Mouse (Mus musculus) liver, embryonic 13.5 days (tissue): ENCODE data around the gene Fhl4. TPM values are rescaled to one million over a fixed set of nuclear protein-coding genes. Genes with fewer than 3 reads are reported as not detected.

ENCODE experiments used
- ATAC-seq: fragments of 200-750 bp; cut with Nextera tagmentation; 2 replicates; pipeline ENCODE4 v1.8.0; 2017; ENCODE audit warnings: low read depth, mild to moderate bottlenecking, moderate number of reproducible peaks, moderate library complexity
- DNase-seq: peaks from one replicate; pipeline ENCODE4 v3.0.0; 2022
- H3K27ac ChIP-seq: fragments of 300-500 bp; sonication (generic); 2 replicates; pipeline ENCODE4 v1.5.1; 2015; ENCODE audit warnings: moderate library complexity, mild to moderate bottlenecking, inconsistent platforms
- H3K27me3 ChIP-seq: fragments of 300-500 bp; sonication (generic); 2 replicates; pipeline ENCODE4 v1.6.1; 2015; ENCODE audit warnings: mild to moderate bottlenecking, inconsistent platforms
- H3K36me3 ChIP-seq: fragments of 300-500 bp; sonication (generic); 2 replicates; pipeline ENCODE4 v1.6.1; 2015; ENCODE audit warnings: mild to moderate bottlenecking, inconsistent platforms
- H3K4me1 ChIP-seq: fragments of 300-500 bp; sonication (generic); replicated peaks from 2 replicates; pipeline ENCODE4 v1.6.1; 2015; ENCODE audit warnings: inconsistent platforms
- H3K4me2 ChIP-seq: fragments of 300-500 bp; sonication (generic); 2 replicates; pipeline ENCODE4 v1.6.1; 2015; ENCODE audit warnings: inconsistent platforms, mild to moderate bottlenecking, moderate library complexity
- H3K4me3 ChIP-seq: fragments of 300-500 bp; sonication (generic); replicated peaks from 2 replicates; pipeline ENCODE4 v1.5.1; 2015; ENCODE audit warnings: mild to moderate bottlenecking, inconsistent platforms
- H3K9ac ChIP-seq: fragments of 300-500 bp; sonication (generic); 2 replicates; pipeline ENCODE4 v1.6.1; 2015; ENCODE audit warnings: mild to moderate bottlenecking, inconsistent platforms
- H3K9me3 ChIP-seq: fragments of 300-500 bp; sonication (generic); replicated peaks from 2 replicates; pipeline ENCODE4 v1.6.1; 2016; ENCODE audit warnings: inconsistent platforms
- WGBS: fragments of 180-500 bp; shearing (Covaris S2); methylation state at CpG from one replicate; pipeline ENCODE4 v1.1.7; 2015; ENCODE audit not compliant: insufficient replicate concordance; 5-methylcytosine and 5-hydroxymethylcytosine counted together
- polyA plus RNA-seq: library from polyadenylated mRNA; unstranded; fragments of >200 nt; fragmentation: Nextera tagmentation; extraction: Ambion mirVana; gene quantifications from 2 replicates; pipeline ENCODE4 v1.2.1, GENCODE M21; 2015

The Fhl4 gene
- polyA plus RNA-seq, 1 experiment from 2014 or later, result 0.35 TPM

- Histone ChIP-seq H3K27ac (peak overlapping the region; percentile 90), H3K27me3 (0 out of 2 replicates have a peak, but pooled peaks cover 3% of the 10 kb centered on the region), H3K4me1 (peaks cover 33% of the 10 kb centered on the region), H3K4me3 (peak overlapping the region; percentile 95), H3K36me3 (no peaks in the 10 kb centered on the region), H3K4me2 (peak overlapping the region; percentile 98), H3K9me3 (no peaks in the 10 kb centered on the region), H3K9ac (peak overlapping the region; percentile 94)
- 2% methylated on average over 10 of the region's 10 CpGs for WGBS
- ATAC-seq, result peak; percentile 30
- no peak for DNase-seq
Observed at GRCm38 (mm10) chr10:85101841-85102240, 454 bp downstream of the Fhl4 start.

- no peak overlapping the region for H3K9ac ChIP-seq
- H3K4me2 ChIP-seq, result no peak overlapping the region
- no peak overlapping the region for H3K4me3 ChIP-seq
- H3K27ac ChIP-seq, result no peak overlapping the region
- no peaks in the 10 kb centered on the region for H3K27me3 ChIP-seq
- H3K36me3 ChIP-seq, result no peaks in the 10 kb centered on the region
- no peaks in the 10 kb centered on the region for H3K9me3 ChIP-seq
- DNase-seq, result no peak
- no peak for ATAC-seq
- no peaks in the 10 kb centered on the region for H3K4me1 ChIP-seq
- WGBS, result 49% methylated on average over 4 of the region's 4 CpGs
Observed at GRCm38 (mm10) chr10:85071605-85072152, 30.6 kb downstream of the Fhl4 start.

GRCm38 (mm10) chr10:85054876-85055275 lies 47.4 kb downstream of the Fhl4 start:
- 69% methylated on average over 2 of the region's 2 CpGs for WGBS

GRCm38 (mm10) chr10:85052451-85052850 lies 49.8 kb downstream of the Fhl4 start:
- no peaks in the 10 kb centered on the region for H3K36me3 ChIP-seq
- 23% methylated on average over 4 of the region's 4 CpGs for WGBS
- H3K4me2 ChIP-seq, result no peak overlapping the region
- no peak overlapping the region for H3K4me3 ChIP-seq
- no peaks in the 10 kb centered on the region for H3K9me3 ChIP-seq
- no peaks in the 10 kb centered on the region for H3K4me1 ChIP-seq
- ATAC-seq (no peak), DNase-seq (no peak)
- no peak overlapping the region for H3K9ac ChIP-seq
- no peaks in the 10 kb centered on the region for H3K27me3 ChIP-seq
- H3K27ac ChIP-seq, result no peak overlapping the region

More at GRCm38 (mm10) chr10:85054876-85055275, 47.4 kb downstream of the Fhl4 start:
- no peak overlapping the region for H3K4me2 ChIP-seq
- H3K4me1 ChIP-seq, result no peaks in the 10 kb centered on the region
- no peaks in the 10 kb centered on the region for H3K27me3 ChIP-seq
- H3K4me3 ChIP-seq, result no peak overlapping the region
- DNase-seq, result no peak
- H3K9me3 ChIP-seq, result no peaks in the 10 kb centered on the region
- H3K36me3 ChIP-seq, result no peaks in the 10 kb centered on the region
- no peak for ATAC-seq
- H3K27ac ChIP-seq, result no peak overlapping the region
- no peak overlapping the region for H3K9ac ChIP-seq

- H3K4me3 ChIP-seq, result no peak overlapping the region
- DNase-seq, result no peak
- H3K36me3 ChIP-seq, result no peaks in the 10 kb centered on the region
- H3K4me1 ChIP-seq, result no peaks in the 10 kb centered on the region
- no peak overlapping the region for H3K4me2 ChIP-seq
- H3K27ac ChIP-seq, result no peak overlapping the region
- no peak for ATAC-seq
- H3K9ac ChIP-seq, result no peak overlapping the region
- no peaks in the 10 kb centered on the region for H3K27me3 ChIP-seq
- WGBS, result 28% methylated on average over 4 of the region's 4 CpGs
- H3K9me3 ChIP-seq, result no peaks in the 10 kb centered on the region
Observed at GRCm38 (mm10) chr10:85050668-85051208, 51.6 kb downstream of the Fhl4 start.

- no peak for ATAC-seq
- Histone ChIP-seq H3K9me3 (no peaks in the 10 kb centered on the region), H3K27ac (no peak overlapping the region), H3K27me3 (peaks cover 6% of the 10 kb centered on the region; the same call in 1 of the 2 replicates), H3K4me3 (no peak overlapping the region), H3K4me1 (peaks cover 8% of the 10 kb centered on the region; the same call in 1 of the 2 replicates), H3K4me2 (no peak overlapping the region), H3K9ac (no peak overlapping the region), H3K36me3 (no peaks in the 10 kb centered on the region)
- DNase-seq, result no peak
- 80% methylated on average over 8 of the region's 8 CpGs for WGBS
Observed at GRCm38 (mm10) chr10:85048008-85048407, 54.3 kb downstream of the Fhl4 start.

- Histone ChIP-seq H3K4me3 (no peak overlapping the region), H3K4me1 (peaks cover 8% of the 10 kb centered on the region; the same call in 1 of the 2 replicates), H3K27ac (no peak overlapping the region), H3K4me2 (no peak overlapping the region), H3K27me3 (peaks cover 6% of the 10 kb centered on the region; the same call in 1 of the 2 replicates), H3K36me3 (no peaks in the 10 kb centered on the region), H3K9ac (no peak overlapping the region), H3K9me3 (no peaks in the 10 kb centered on the region)
- DNase-seq (no peak), ATAC-seq (no peak)
- 28% methylated on average over 5 of the region's 5 CpGs for WGBS
Observed at GRCm38 (mm10) chr10:85046585-85046984, 55.7 kb downstream of the Fhl4 start.

Other genes with a start within 250 kb of the Fhl4 start
- gene Ric8b, start 184.9 kb downstream of the Fhl4 start, polyA plus RNA-seq, result 3.9 and 4.4 TPM in 2 replicates
- gene Tmem263, start 132 bp upstream of the Fhl4 start, polyA plus RNA-seq, result 17.5 and 21.1 TPM in 2 replicates
- gene Mterf2, start 25.5 kb upstream of the Fhl4 start, polyA plus RNA-seq, result 6.0 and 7.6 TPM in 2 replicates
- gene Cry1, start 82.6 kb upstream of the Fhl4 start, polyA plus RNA-seq, result 7.6 and 8.0 TPM in 2 replicates